Mouse (Mus musculus) G1E (cell line): Measurements from ENCODE around the gene Hs2st1. TPM values are rescaled to one million over a fixed set of nuclear protein-coding genes. Genes with fewer than 3 reads are reported as not detected.

ENCODE experiments used
- ATAC-seq: 2 replicates; pipeline ENCODE4 v1.8.0; 2016; ENCODE audit warnings: mild to moderate bottlenecking; ENCODE audit not compliant: insufficient number of reproducible peaks, poor library complexity, low FRiP score, severe bottlenecking; ENCODE audit errors: extremely low read depth
- DNase-seq: peaks from one replicate; pipeline ENCODE4 v3.0.0; 2012; ENCODE audit warnings: low spot score
- H3K27me3 ChIP-seq: 2 replicates; pipeline ENCODE4 v1.6.1; 2012; ENCODE audit warnings: mild to moderate bottlenecking, low read length, inconsistent platforms; ENCODE audit not compliant: insufficient read depth
- H3K36me3 ChIP-seq: replicated peaks from 2 replicates; pipeline ENCODE3; 2012; ENCODE audit warnings: mild to moderate bottlenecking, inconsistent platforms
- H3K4me1 ChIP-seq: 2 replicates; pipeline ENCODE4 v1.6.1; 2012; ENCODE audit warnings: low read depth, low read length, inconsistent platforms, mixed read lengths; ENCODE audit not compliant: insufficient read depth
- H3K4me3 ChIP-seq: 2 replicates; pipeline ENCODE4 v1.5.1; 2012; ENCODE audit warnings: low read depth, mild to moderate bottlenecking, inconsistent platforms, low read length, moderate library complexity, mixed read lengths
- H3K9me3 ChIP-seq: replicated peaks from 2 replicates; pipeline ENCODE4 v1.6.1; 2012; ENCODE audit warnings: inconsistent platforms
- CTCF ChIP-seq: IDR thresholded peaks from 2 replicates; pipeline ENCODE4 v1.5.1; 2012; ENCODE audit warnings: low read depth, low read length, inconsistent platforms, mixed read lengths
- GATA1 ChIP-seq: IDR thresholded peaks from 2 replicates; pipeline ENCODE4 v1.6.1; 2012; ENCODE audit warnings: borderline replicate concordance, low read length, inconsistent platforms, mixed read lengths
- GATA2 ChIP-seq: IDR thresholded peaks from 2 replicates; pipeline ENCODE4 v1.6.1; 2012; ENCODE audit warnings: low read depth, low read length, inconsistent platforms, borderline replicate concordance
- POLR2AphosphoS5 ChIP-seq: IDR thresholded peaks from 2 replicates; pipeline ENCODE4 v1.6.1; 2012; ENCODE audit warnings: low read depth, low read length, inconsistent platforms; ENCODE audit not compliant: insufficient replicate concordance
- TAL1 ChIP-seq: conservative IDR thresholded peaks from 2 replicates; pipeline ENCODE4 v1.6.1; 2012; ENCODE audit warnings: low read depth, low read length, inconsistent platforms, mixed read lengths
- polyA plus RNA-seq: library from polyadenylated mRNA; stranded (reverse); fragments of >175 nt; gene quantifications from 2 replicates; pipeline ENCODE4 v1.2.3, GENCODE M21; 2012
- total RNA-seq, 2 experiments: library from RNA; stranded (forward) in 1 of 2; stranded (reverse) in 1 of 2; fragments of 200-1000 nt in 1 of 2; fragments of >200 nt in 1 of 2; fragmentation: Nextera tagmentation in 1 of 2; gene quantifications; 2 replicates each; pipeline ENCODE4 v1.2.3; 2014 to 2017

The Hs2st1 gene
- total and polyA plus RNA-seq, 3 experiments = 6.1 to 40.6 (median 37.8) TPM

DNA sequence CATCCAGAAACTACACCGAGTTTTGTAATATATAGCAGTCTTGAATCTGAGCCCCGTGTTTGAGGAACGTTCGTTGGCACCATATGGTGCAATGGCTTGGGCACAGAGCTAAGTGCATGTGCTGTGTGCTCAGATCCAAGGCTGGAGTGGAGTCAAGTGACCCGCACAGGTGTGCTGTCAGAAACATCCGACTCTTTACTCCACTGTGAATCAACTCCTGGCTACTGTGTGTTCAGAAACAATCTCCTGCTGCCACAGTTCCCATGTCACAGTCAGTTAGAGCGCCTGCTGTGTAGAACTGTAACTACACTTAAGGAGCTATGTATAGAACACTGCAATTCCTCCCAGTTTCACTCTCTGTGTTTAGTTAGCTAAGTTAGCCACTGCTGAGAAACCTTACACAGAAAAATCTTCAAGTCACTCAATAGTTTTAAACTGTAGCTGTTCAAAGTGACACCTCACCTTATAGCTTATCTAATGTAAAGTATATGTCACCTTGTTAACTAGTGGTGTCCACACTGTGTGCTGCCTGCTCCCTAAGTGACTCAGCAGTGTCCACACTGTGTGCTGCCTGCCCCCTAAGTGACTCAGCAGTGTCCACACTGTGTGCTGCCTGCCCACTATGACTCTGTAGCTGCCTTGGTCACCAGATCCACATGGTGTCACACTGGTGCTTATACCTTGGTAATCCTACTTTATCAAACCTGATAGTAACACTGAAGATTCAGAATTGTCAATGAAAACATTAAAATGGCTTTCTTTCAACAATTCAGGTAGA is 32.7 kb downstream of the Hs2st1 start:
- TF ChIP-seq GATA1 (no peak), CTCF (no peak), TAL1 (no peak), POLR2AphosphoS5 (no peak), GATA2 (no peak)
- Histone ChIP-seq H3K4me3 (no peak overlapping the region), H3K9me3 (no peaks in the 10 kb centered on the region), H3K36me3 (peaks cover 30% of the 10 kb centered on the region), H3K27me3 (no peaks in the 10 kb centered on the region), H3K4me1 (peaks cover 35% of the 10 kb centered on the region)
- ATAC-seq (no peak), DNase-seq (no peak)

DNA sequence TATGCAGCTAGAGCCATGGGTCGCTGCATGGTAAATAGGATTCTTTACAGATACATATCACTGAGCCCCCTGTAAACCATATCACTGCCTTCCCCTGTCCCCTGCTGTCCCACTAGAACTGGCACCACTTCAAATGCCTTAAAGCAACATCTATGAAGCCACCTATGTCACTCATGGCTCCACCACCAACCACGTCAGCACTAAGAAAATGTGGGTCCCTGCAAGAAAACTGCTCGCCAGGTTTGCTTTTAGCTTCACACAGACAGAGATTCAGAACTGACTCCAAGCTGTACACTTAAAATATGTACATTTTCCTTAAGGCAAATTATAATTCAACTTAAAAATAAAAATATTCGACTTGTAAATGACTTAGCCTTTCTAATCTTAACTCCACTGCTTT is 34.9 kb downstream of the Hs2st1 start:
- Histone ChIP-seq H3K36me3 (peaks cover 26% of the 10 kb centered on the region), H3K9me3 (no peaks in the 10 kb centered on the region), H3K4me1 (peaks cover 35% of the 10 kb centered on the region), H3K4me3 (no peak overlapping the region), H3K27me3 (no peaks in the 10 kb centered on the region)
- ATAC-seq (no peak), DNase-seq (no peak)
- TF ChIP-seq POLR2AphosphoS5 (no peak), GATA1 (no peak), GATA2 (no peak), TAL1 (no peak), CTCF (no peak)

DNA sequence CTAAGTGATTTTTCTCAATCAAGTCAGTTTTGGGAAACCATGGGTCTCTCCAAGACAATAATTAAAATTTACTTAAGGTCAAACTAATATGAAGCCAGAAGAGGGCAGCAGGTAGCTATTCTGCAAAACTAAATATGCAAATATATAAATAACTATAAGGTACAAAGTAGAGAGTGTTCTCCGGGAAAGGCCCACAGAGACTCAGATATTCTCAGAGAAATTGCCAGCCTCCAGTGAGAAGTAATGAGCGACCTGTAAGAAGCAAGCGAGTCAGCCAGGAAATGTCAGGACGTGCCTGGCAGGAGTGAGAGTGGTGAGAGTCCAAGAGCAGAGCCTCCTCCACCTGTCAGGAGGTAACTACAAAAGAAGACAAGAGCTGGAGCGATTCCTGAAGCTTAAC is 39.0 kb downstream of the Hs2st1 start:
- H3K4me1 ChIP-seq = peaks cover 32% of the 10 kb centered on the region
- ATAC-seq (0 out of 2 replicates have a peak, but pooled peaks have one; percentile 31), DNase-seq (no peak)

DNA sequence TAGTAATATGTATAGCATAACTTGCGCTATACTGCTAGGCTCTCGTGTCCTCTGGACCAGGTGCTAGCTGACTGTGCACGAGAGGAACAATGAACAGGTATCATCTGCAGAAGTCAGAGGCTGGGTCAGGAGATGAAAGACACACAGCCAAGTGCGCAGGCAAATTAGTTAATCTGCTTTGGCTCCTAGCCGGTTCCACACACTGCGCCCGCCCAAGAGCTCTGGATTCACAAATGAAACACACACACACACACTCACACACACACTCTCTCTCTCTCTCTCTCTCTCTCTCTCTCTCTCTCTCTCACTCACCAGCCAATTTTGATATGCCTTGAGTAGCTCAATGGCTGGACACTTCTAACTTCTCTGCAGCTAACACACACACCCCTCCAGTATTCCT is 42.1 kb downstream of the Hs2st1 start:
- DNase-seq (no peak), ATAC-seq (no peak)
- Histone ChIP-seq H3K27me3 (no peaks in the 10 kb centered on the region), H3K36me3 (peaks cover 30% of the 10 kb centered on the region), H3K4me1 (peaks cover 15% of the 10 kb centered on the region; the same call in 1 of the 2 replicates), H3K4me3 (no peak overlapping the region), H3K9me3 (no peaks in the 10 kb centered on the region)
- TF ChIP-seq TAL1 (no peak), GATA1 (no peak), POLR2AphosphoS5 (no peak)

More for the DNA sequence above, 39.0 kb downstream of the Hs2st1 start:
- no peak for TF ChIP-seq POLR2AphosphoS5
- no peak for TF ChIP-seq GATA1
- TF ChIP-seq GATA2 = no peak
- TF ChIP-seq TAL1 = no peak
- TF ChIP-seq CTCF = no peak
- H3K36me3 ChIP-seq = peaks cover 21% of the 10 kb centered on the region
- no peaks in the 10 kb centered on the region for H3K9me3 ChIP-seq
- no peaks in the 10 kb centered on the region for H3K27me3 ChIP-seq
- no peak overlapping the region for H3K4me3 ChIP-seq

DNA sequence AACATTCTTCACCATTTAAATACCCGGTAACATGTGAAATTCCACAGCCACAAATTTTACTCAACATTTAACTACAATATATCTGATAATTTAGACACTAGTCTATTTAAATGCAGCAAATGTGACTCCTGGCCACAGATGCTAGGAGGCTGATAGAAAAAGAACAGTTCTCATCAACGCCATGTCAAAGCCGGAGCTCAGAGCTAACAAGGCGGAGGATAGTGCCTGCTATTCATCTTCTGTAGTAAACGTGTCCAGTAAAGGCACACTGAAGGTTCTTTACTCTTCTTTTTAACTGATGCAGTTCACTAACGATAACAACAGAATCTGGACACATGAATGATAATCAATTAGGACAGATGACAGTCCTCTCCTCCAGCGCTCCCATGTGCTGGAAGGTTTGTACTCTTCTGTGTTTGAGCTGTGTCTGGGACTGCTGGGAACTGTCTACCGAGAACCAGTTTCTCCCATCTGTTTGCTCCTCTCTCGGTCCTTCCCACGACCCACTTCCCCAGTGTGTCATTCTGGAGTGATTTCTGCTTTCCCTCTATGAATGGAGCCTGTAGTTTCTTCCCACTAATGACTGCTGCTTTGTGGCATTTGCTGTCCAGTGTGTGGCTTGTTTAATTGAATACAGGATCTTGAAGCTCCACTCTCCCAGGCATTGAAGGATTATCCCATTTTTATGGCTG is 50.3 kb downstream of the Hs2st1 start:
- DNase-seq (no peak), ATAC-seq (no peak)
- TF ChIP-seq GATA1 = no peak
- TF ChIP-seq TAL1 = no peak
- TF ChIP-seq CTCF = no peak
- no peak for TF ChIP-seq POLR2AphosphoS5
- no peak for TF ChIP-seq GATA2
- H3K27me3 ChIP-seq = no peaks in the 10 kb centered on the region
- peaks cover 14% of the 10 kb centered on the region for H3K4me1 ChIP-seq
- no peaks in the 10 kb centered on the region for H3K9me3 ChIP-seq
- no peak overlapping the region for H3K4me3 ChIP-seq
- H3K36me3 ChIP-seq = peaks cover 46% of the 10 kb centered on the region

DNA sequence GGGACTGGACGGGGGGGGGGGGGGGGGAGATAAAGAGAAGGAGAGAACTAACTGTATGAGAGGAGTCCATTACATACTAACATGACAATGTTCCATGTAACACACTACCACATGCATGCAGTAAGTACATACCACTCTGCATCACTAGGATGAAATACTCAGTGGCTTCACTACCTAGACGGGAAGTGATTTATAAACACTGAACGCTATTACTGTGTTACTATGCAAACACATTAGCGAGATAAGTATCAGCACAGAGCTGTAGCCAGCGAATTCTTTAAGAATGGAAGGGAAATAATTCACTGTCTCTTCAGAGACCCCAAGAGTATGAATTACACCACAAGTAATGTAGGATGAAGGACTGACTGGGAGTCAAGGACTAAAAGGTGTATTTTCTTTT is 51.1 kb downstream of the Hs2st1 start:
- DNase-seq (no peak), ATAC-seq (no peak)
- H3K36me3 ChIP-seq = peaks cover 45% of the 10 kb centered on the region
- no peak overlapping the region for H3K4me3 ChIP-seq
- no peaks in the 10 kb centered on the region for H3K9me3 ChIP-seq
- TF ChIP-seq POLR2AphosphoS5 (no peak), GATA1 (no peak), CTCF (no peak), GATA2 (no peak), TAL1 (no peak)
- H3K4me1 ChIP-seq = peaks cover 14% of the 10 kb centered on the region
- no peaks in the 10 kb centered on the region for H3K27me3 ChIP-seq
